Mouse (Mus musculus) ES-Bruce4 (cell line): ENCODE data around the gene Rabl3.

Experiments used
- CTCF ChIP-seq: IDR thresholded peaks from one replicate; pipeline ENCODE4 v1.8.1; 2011; ENCODE audit warnings: low read depth, low read length
- POLR2A ChIP-seq: IDR thresholded peaks from one replicate; pipeline ENCODE4 v1.8.1; 2011; ENCODE audit warnings: low read length; ENCODE audit not compliant: insufficient read depth

- TF ChIP-seq CTCF (no peak), POLR2A (no peak)
These were observed 75.7 kb downstream of the Rabl3 start for GRCm38 (mm10) chr16:37615429-37615828.
